Mouse (Mus musculus) kidney, embryonic 14.5 days (tissue): Measurements from ENCODE around the gene Fkbp10. TPM values are rescaled to one million over a fixed set of nuclear protein-coding genes. Genes with fewer than 3 reads are reported as not detected.

Experiments used
- ATAC-seq: fragments of 200-750 bp; cut with Nextera tagmentation; 2 replicates; pipeline ENCODE4 v1.8.0; 2017; ENCODE audit warnings: moderate number of reproducible peaks, mild to moderate bottlenecking, moderate TSS enrichment, moderate library complexity; ENCODE audit not compliant: low FRiP score, low TSS enrichment
- H3K27ac ChIP-seq: fragments of 300-500 bp; sonication (generic); 2 replicates; pipeline ENCODE4 v1.5.1; 2014; ENCODE audit warnings: low read depth, mild to moderate bottlenecking, low read length, moderate library complexity, mixed read lengths
- H3K27me3 ChIP-seq: fragments of 300-500 bp; sonication (generic); 2 replicates; pipeline ENCODE4 v1.6.1; 2014; ENCODE audit warnings: mild to moderate bottlenecking, low read length; ENCODE audit not compliant: control insufficient read depth, insufficient read depth
- H3K36me3 ChIP-seq: fragments of 300-500 bp; sonication (generic); 2 replicates; pipeline ENCODE4 v1.6.1; 2014; ENCODE audit warnings: low read length, mixed read lengths; ENCODE audit not compliant: control insufficient read depth, insufficient read depth
- H3K4me1 ChIP-seq: fragments of 300-500 bp; sonication (generic); 2 replicates; pipeline ENCODE4 v1.6.1; 2014; ENCODE audit warnings: low read length, mixed read lengths; ENCODE audit not compliant: control insufficient read depth, insufficient read depth
- H3K4me2 ChIP-seq: fragments of 300-500 bp; sonication (generic); replicated peaks from 2 replicates; pipeline ENCODE4 v1.6.1; 2014; ENCODE audit warnings: low read depth, mild to moderate bottlenecking, low read length
- H3K4me3 ChIP-seq: fragments of 300-500 bp; sonication (generic); 2 replicates; pipeline ENCODE4 v1.5.1; 2014; ENCODE audit warnings: mild to moderate bottlenecking, low read length
- H3K9ac ChIP-seq: fragments of 300-500 bp; sonication (generic); 2 replicates; pipeline ENCODE4 v1.6.1; 2014; ENCODE audit warnings: low read depth, mild to moderate bottlenecking, low read length, moderate library complexity
- H3K9me3 ChIP-seq: fragments of 300-500 bp; sonication (generic); 2 replicates; pipeline ENCODE4 v1.6.1; 2016; ENCODE audit warnings: low read length; ENCODE audit not compliant: control insufficient read depth
- WGBS: fragments of 180-500 bp; shearing (Covaris S2); extraction: QIAGEN DNeasy Blood & Tissue Kit; methylation state at CpG from one replicate; pipeline ENCODE4 v1.1.7; 2014; 5-methylcytosine and 5-hydroxymethylcytosine counted together
- polyA plus RNA-seq: library from polyadenylated mRNA; unstranded; fragments of >200 nt; fragmentation: Nextera tagmentation; extraction: Ambion mirVana; gene quantifications from 2 replicates; pipeline ENCODE4 v1.2.1, GENCODE M21; 2014

The Fkbp10 gene
- polyA plus RNA-seq, 1 experiment from 2014 or later, result 113 TPM

GRCm38 (mm10) chr11:100404456-100405074 lies 10.9 kb upstream of the Fkbp10 start:
- Histone ChIP-seq H3K4me3 (no peak overlapping the region), H3K4me2 (no peak overlapping the region), H3K36me3 (peaks cover 14% of the 10 kb centered on the region), H3K27ac (no peak overlapping the region), H3K4me1 (peaks cover 17% of the 10 kb centered on the region), H3K9me3 (no peaks in the 10 kb centered on the region), H3K9ac (no peak overlapping the region), H3K27me3 (no peaks in the 10 kb centered on the region)
- WGBS, result 95% methylated on average over 3 of the region's 3 CpGs
- ATAC-seq, result no peak

GRCm38 (mm10) chr11:100406273-100406672 lies 9.2 kb upstream of the Fkbp10 start:
- Histone ChIP-seq H3K27ac (no peak overlapping the region), H3K9me3 (no peaks in the 10 kb centered on the region), H3K36me3 (peaks cover 29% of the 10 kb centered on the region), H3K4me2 (no peak overlapping the region), H3K4me3 (no peak overlapping the region), H3K27me3 (no peaks in the 10 kb centered on the region), H3K9ac (no peak overlapping the region), H3K4me1 (peaks cover 17% of the 10 kb centered on the region)
- ATAC-seq, result no peak
- 88% methylated on average over 8 of the region's 8 CpGs for WGBS

- Histone ChIP-seq H3K27me3 (no peaks in the 10 kb centered on the region), H3K4me3 (no peak overlapping the region), H3K4me1 (peaks cover 20% of the 10 kb centered on the region), H3K27ac (no peak overlapping the region), H3K9ac (no peak overlapping the region), H3K36me3 (peaks cover 33% of the 10 kb centered on the region), H3K4me2 (no peak overlapping the region), H3K9me3 (no peaks in the 10 kb centered on the region)
- ATAC-seq, result no peak
- WGBS, result 88% methylated on average over 5 of the region's 5 CpGs
Observed at GRCm38 (mm10) chr11:100406995-100407705, 8.3 kb upstream of the Fkbp10 start.

GRCm38 (mm10) chr11:100408076-100408834 lies 7.2 kb upstream of the Fkbp10 start:
- H3K4me2 ChIP-seq, result no peak overlapping the region
- H3K4me3 ChIP-seq, result no peak overlapping the region
- WGBS, result 40% methylated on average over 10 of the region's 10 CpGs
- ATAC-seq, result peak; percentile 64; the same call in 1 of the 2 replicates
- no peak overlapping the region for H3K27ac ChIP-seq
- peaks cover 24% of the 10 kb centered on the region for H3K4me1 ChIP-seq
- H3K36me3 ChIP-seq, result peaks cover 33% of the 10 kb centered on the region
- H3K9ac ChIP-seq, result no peak overlapping the region
- no peaks in the 10 kb centered on the region for H3K27me3 ChIP-seq
- no peaks in the 10 kb centered on the region for H3K9me3 ChIP-seq

- H3K9ac ChIP-seq, result no peak overlapping the region
- no peak for ATAC-seq
- H3K27ac ChIP-seq, result no peak overlapping the region
- H3K27me3 ChIP-seq, result no peaks in the 10 kb centered on the region
- no peaks in the 10 kb centered on the region for H3K9me3 ChIP-seq
- peaks cover 24% of the 10 kb centered on the region for H3K4me1 ChIP-seq
- WGBS, result 88% methylated on average over 12 of the region's 12 CpGs
- H3K4me3 ChIP-seq, result no peak overlapping the region
- no peak overlapping the region for H3K4me2 ChIP-seq
- H3K36me3 ChIP-seq, result peaks cover 33% of the 10 kb centered on the region
Observed at GRCm38 (mm10) chr11:100408835-100409462, 6.5 kb upstream of the Fkbp10 start.

GRCm38 (mm10) chr11:100409686-100410085 lies 5.8 kb upstream of the Fkbp10 start:
- H3K36me3 ChIP-seq, result peaks cover 33% of the 10 kb centered on the region
- ATAC-seq, result no peak
- no peak overlapping the region for H3K9ac ChIP-seq
- no peak overlapping the region for H3K27ac ChIP-seq
- no peak overlapping the region for H3K4me3 ChIP-seq
- no peak overlapping the region for H3K4me2 ChIP-seq
- no peaks in the 10 kb centered on the region for H3K9me3 ChIP-seq
- 86% methylated on average over 3 of the region's 3 CpGs for WGBS
- H3K27me3 ChIP-seq, result no peaks in the 10 kb centered on the region
- H3K4me1 ChIP-seq, result peaks cover 24% of the 10 kb centered on the region

GRCm38 (mm10) chr11:100411736-100412135 lies 3.8 kb upstream of the Fkbp10 start:
- ATAC-seq, result no peak
- no peak overlapping the region for H3K9ac ChIP-seq
- 0 out of 2 replicates have a peak overlapping the region, but pooled peaks have one; percentile 82 for H3K4me2 ChIP-seq
- 71% methylated on average over 11 of the region's 11 CpGs for WGBS
- H3K27ac ChIP-seq, result no peak overlapping the region
- peaks cover 32% of the 10 kb centered on the region for H3K4me1 ChIP-seq
- no peaks in the 10 kb centered on the region for H3K9me3 ChIP-seq
- no peaks in the 10 kb centered on the region for H3K27me3 ChIP-seq
- peaks cover 33% of the 10 kb centered on the region for H3K36me3 ChIP-seq
- no peak overlapping the region for H3K4me3 ChIP-seq

- peak overlapping the region; percentile 69 for H3K4me3 ChIP-seq
- peak overlapping the region; percentile 72 for H3K9ac ChIP-seq
- H3K36me3 ChIP-seq, result peaks cover 25% of the 10 kb centered on the region
- no peaks in the 10 kb centered on the region for H3K9me3 ChIP-seq
- H3K27ac ChIP-seq, result no peak overlapping the region
- H3K4me2 ChIP-seq, result peak overlapping the region; percentile 82
- no peaks in the 10 kb centered on the region for H3K27me3 ChIP-seq
- H3K4me1 ChIP-seq, result peaks cover 32% of the 10 kb centered on the region
- WGBS, result 61% methylated on average over 11 of the region's 11 CpGs
- no peak for ATAC-seq
Observed at GRCm38 (mm10) chr11:100413541-100413940, 2.0 kb upstream of the Fkbp10 start.
